Mouse (Mus musculus) erythroblast, adult 5-6 weeks (primary cell): ENCODE data around the gene Hjurp. TPM values are rescaled to one million over a fixed set of nuclear protein-coding genes. Genes with fewer than 3 reads are reported as not detected.

Experiments used
- ATAC-seq: replicated peaks from 2 replicates; pipeline ENCODE4 v1.8.0; 2016; ENCODE audit warnings: moderate number of reproducible peaks, mild to moderate bottlenecking, moderate TSS enrichment, inconsistent platforms; ENCODE audit not compliant: poor library complexity, low FRiP score, severe bottlenecking
- total RNA-seq, 2 experiments: library from RNA; stranded (forward) in 1 of 2; stranded (reverse) in 1 of 2; fragments of 150-400 nt in 1 of 2; fragments of 200-764, 138-1000 nt in 1 of 2; gene quantifications; 2 replicates each; pipeline versions ENCODE4 v1.2.3 to v1.2.4; 2015 to 2017; ENCODE audit warnings: low replicate concordance in 2 of 2

Hjurp gene
- total RNA-seq, 2 experiments from 2014 or later, result 89.5 to 110 TPM

DNA sequence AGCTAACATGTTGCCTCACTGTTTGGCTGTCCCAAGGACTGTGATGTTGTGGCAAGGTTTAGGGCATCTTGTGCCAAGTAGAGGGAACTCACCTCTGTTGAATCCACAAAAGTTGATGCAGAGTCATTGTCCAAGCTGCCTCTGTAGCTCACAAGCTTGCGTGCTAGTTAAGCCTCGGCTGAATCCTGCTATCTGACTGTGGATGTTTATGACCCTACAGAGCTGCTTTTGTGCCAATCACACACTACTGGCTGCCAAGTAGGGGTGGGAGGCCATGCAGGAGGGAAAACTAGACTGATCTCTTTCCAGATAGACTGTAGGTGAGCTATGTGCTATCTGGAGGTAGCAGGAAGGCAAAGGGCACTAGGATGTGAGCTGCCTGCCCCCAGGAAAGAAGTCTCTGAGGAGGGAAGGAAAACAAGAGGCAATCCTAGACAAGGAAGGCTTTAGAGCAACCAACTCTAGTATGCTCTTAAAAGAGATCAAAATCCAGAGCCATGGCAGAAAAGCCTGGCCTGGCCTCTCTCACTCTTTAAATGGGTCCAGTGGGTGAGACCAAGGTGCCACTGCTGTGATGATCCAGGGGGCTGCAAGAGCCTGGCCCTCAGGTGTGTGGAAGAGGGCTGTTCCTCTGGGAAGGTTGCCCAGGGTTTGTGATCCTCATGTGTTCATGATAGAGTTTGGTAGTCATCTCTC, 63.5 kb downstream of the Hjurp start:
- peak; percentile 19 for ATAC-seq

GRCm38 (mm10) chr1:88213061-88213460, 64.4 kb downstream of the Hjurp start:
- ATAC-seq, result no peak

Other genes with a start within 250 kb of the Hjurp start
- not detected in 2 replicates for gene Ugt1a10, start 222.2 kb downstream of the Hjurp start, total RNA-seq (2015; ENCODE audit: low replicate concordance)
- not detected in 2 replicates for gene Ugt1a10, start 222.2 kb downstream of the Hjurp start, total RNA-seq (2017; ENCODE audit: low replicate concordance)
- not detected in 2 replicates for gene Ugt1a9, start 206.8 kb downstream of the Hjurp start, total RNA-seq (2015; ENCODE audit: low replicate concordance)
- 2.4 TPM in 1 of 2 replicates, not detected in the other for gene Ugt1a9, start 206.8 kb downstream of the Hjurp start, total RNA-seq (2017; ENCODE audit: low replicate concordance)
- gene Ugt1a8, start 189.8 kb downstream of the Hjurp start, total RNA-seq (2015; ENCODE audit: low replicate concordance), result not detected in 2 replicates
- gene Ugt1a8, start 189.8 kb downstream of the Hjurp start, total RNA-seq (2017; ENCODE audit: low replicate concordance), result not detected in 2 replicates
- 7.1 and 15.5 TPM in 2 replicates for gene Ugt1a7c, start 182.6 kb downstream of the Hjurp start, total RNA-seq (2015; ENCODE audit: low replicate concordance)
- gene Ugt1a7c, start 182.6 kb downstream of the Hjurp start, total RNA-seq (2017; ENCODE audit: low replicate concordance), result 9.9 and 11.0 TPM in 2 replicates
- gene Ugt1a6b, start 174.4 kb downstream of the Hjurp start, total RNA-seq (2015; ENCODE audit: low replicate concordance), result not detected in 2 replicates
- not detected in 2 replicates for gene Ugt1a6b, start 174.4 kb downstream of the Hjurp start, total RNA-seq (2017; ENCODE audit: low replicate concordance)
- 1.3 TPM in 1 of 2 replicates, not detected in the other for gene Ugt1a6a, start 142.8 kb downstream of the Hjurp start, total RNA-seq (2015; ENCODE audit: low replicate concordance)
- 0.70 and 2.3 TPM in 2 replicates for gene Ugt1a6a, start 142.8 kb downstream of the Hjurp start, total RNA-seq (2017; ENCODE audit: low replicate concordance)
- gene Ugt1a5, start 111.6 kb downstream of the Hjurp start, total RNA-seq (2015; ENCODE audit: low replicate concordance), result not detected in 2 replicates
- gene Ugt1a5, start 111.6 kb downstream of the Hjurp start, total RNA-seq (2017; ENCODE audit: low replicate concordance), result not detected in 2 replicates
- gene Ugt1a2, start 77.0 kb downstream of the Hjurp start, total RNA-seq (2015; ENCODE audit: low replicate concordance), result not detected in 2 replicates
- not detected in 2 replicates for gene Ugt1a2, start 77.0 kb downstream of the Hjurp start, total RNA-seq (2017; ENCODE audit: low replicate concordance)
- 5.6 and 20.9 TPM in 2 replicates for gene Dnajb3, start 71.9 kb downstream of the Hjurp start, total RNA-seq (2015; ENCODE audit: low replicate concordance)
- 5.4 and 9.1 TPM in 2 replicates for gene Dnajb3, start 71.9 kb downstream of the Hjurp start, total RNA-seq (2017; ENCODE audit: low replicate concordance)
- gene Ugt1a1, start 65.7 kb downstream of the Hjurp start, total RNA-seq (2015; ENCODE audit: low replicate concordance), result not detected in 2 replicates
- 0.70 and 1.0 TPM in 2 replicates for gene Ugt1a1, start 65.7 kb downstream of the Hjurp start, total RNA-seq (2017; ENCODE audit: low replicate concordance)
- 1.7 TPM in 1 of 2 replicates, not detected in the other for gene Mroh2a, start 50.6 kb downstream of the Hjurp start, total RNA-seq (2015; ENCODE audit: low replicate concordance)
- gene Mroh2a, start 50.6 kb downstream of the Hjurp start, total RNA-seq (2017; ENCODE audit: low replicate concordance), result 0.17 and 0.70 TPM in 2 replicates
- gene Trpm8, start within 50 bp of the Hjurp start, total RNA-seq (2015; ENCODE audit: low replicate concordance), result not detected in 2 replicates
- not detected in 2 replicates for gene Trpm8, start within 50 bp of the Hjurp start, total RNA-seq (2017; ENCODE audit: low replicate concordance)
- gene Spp2, start 129.3 kb upstream of the Hjurp start, total RNA-seq (2015; ENCODE audit: low replicate concordance), result not detected in 2 replicates
- gene Spp2, start 129.3 kb upstream of the Hjurp start, total RNA-seq (2017; ENCODE audit: low replicate concordance), result not detected in 2 replicates
- 0.42 TPM in 1 of 2 replicates, not detected in the other for gene Glrp1, start 232.4 kb upstream of the Hjurp start, total RNA-seq (2015; ENCODE audit: low replicate concordance)
- not detected in 2 replicates for gene Glrp1, start 232.4 kb upstream of the Hjurp start, total RNA-seq (2017; ENCODE audit: low replicate concordance)